Mouse (Mus musculus) MEL (cell line): Measurements from ENCODE around the gene Bbof1. TPM values are rescaled to one million over a fixed set of nuclear protein-coding genes. Genes with fewer than 3 reads are reported as not detected.

Experiments used
- DNase-seq: peaks from one replicate; pipeline ENCODE4 v3.0.0; 2011; ENCODE audit warnings: low read depth, low spot score
- H3K27ac ChIP-seq: 2 replicates; pipeline ENCODE4 v1.5.1; 2012; ENCODE audit warnings: low read depth, mild to moderate bottlenecking, control low read depth, low read length, moderate library complexity; ENCODE audit not compliant: control insufficient read depth
- H3K27me3 ChIP-seq, 2 experiments: fragments of 150-350 bp in 1 of 2; sonication (generic) in 1 of 2; 2 replicates each; pipeline ENCODE4 v1.6.1; 2012; ENCODE audit warnings: low read length in 2 of 2, mild to moderate bottlenecking in 2 of 2, improper control_type of control experiment in 1 of 2, moderate library complexity in 1 of 2; ENCODE audit not compliant: insufficient read depth in 2 of 2, control insufficient read depth in 1 of 2
- H3K36me3 ChIP-seq, 2 experiments: 2 replicates each; pipeline ENCODE4 v1.6.1; 2012 to 2014; ENCODE audit warnings: low read length in 2 of 2, improper control_type of control experiment in 1 of 2, inconsistent platforms in 1 of 2, mild to moderate bottlenecking in 1 of 2; ENCODE audit not compliant: insufficient read depth in 2 of 2, control insufficient read depth in 1 of 2
- H3K4me1 ChIP-seq, 2 experiments: fragments of 150-350 bp in 1 of 2; sonication (generic) in 1 of 2; 2 replicates each; pipeline ENCODE4 v1.6.1; 2012; ENCODE audit warnings: low read length in 2 of 2, improper control_type of control experiment in 1 of 2, mild to moderate bottlenecking in 1 of 2; ENCODE audit not compliant: insufficient read depth in 2 of 2, control insufficient read depth in 1 of 2
- H3K4me3 ChIP-seq, 2 experiments: fragments of 150-350 bp in 1 of 2; sonication (generic) in 1 of 2; 2 replicates each; pipeline ENCODE4 v1.5.1; 2012; ENCODE audit warnings: low read depth in 2 of 2, low read length in 2 of 2, mild to moderate bottlenecking in 2 of 2, moderate library complexity in 2 of 2, control low read depth in 1 of 2, improper control_type of control experiment in 1 of 2; ENCODE audit not compliant: control insufficient read depth in 1 of 2, insufficient read depth in 1 of 2
- H3K79me2 ChIP-seq: 2 replicates; pipeline ENCODE4 v1.6.1; 2012; ENCODE audit warnings: mild to moderate bottlenecking, low read length, moderate library complexity; ENCODE audit not compliant: control insufficient read depth, poor library complexity, insufficient read depth
- H3K9ac ChIP-seq: 2 replicates; pipeline ENCODE4 v1.6.1; 2012; ENCODE audit warnings: low read depth, mild to moderate bottlenecking, control low read depth, low read length, moderate library complexity; ENCODE audit not compliant: control insufficient read depth, poor library complexity, severe bottlenecking
- H3K9me3 ChIP-seq: fragments of 150-350 bp; sonication (generic); replicated peaks from 2 replicates; pipeline ENCODE4 v1.6.1; 2012; ENCODE audit warnings: mild to moderate bottlenecking, low read length, improper control_type of control experiment, moderate library complexity; ENCODE audit not compliant: insufficient read depth
- BHLHE40 ChIP-seq: IDR thresholded peaks from 2 replicates; pipeline ENCODE4 v1.6.1; 2012; ENCODE audit warnings: low read depth, mild to moderate bottlenecking, inconsistent platforms, low read length, improper control_type of control experiment, borderline replicate concordance
- CTCF ChIP-seq, 3 experiments: IDR thresholded peaks in 2 of 3; conservative IDR thresholded peaks in 1 of 3; 2 replicates each; pipeline ENCODE4 v1.5.1; 2011 to 2012; ENCODE audit warnings: low read length in 3 of 3, low read depth in 2 of 3, mild to moderate bottlenecking in 2 of 3, improper control_type of control experiment in 1 of 3, inconsistent platforms in 1 of 3, mixed read lengths in 1 of 3, moderate library complexity in 1 of 3; ENCODE audit not compliant: control insufficient read depth in 1 of 3, insufficient read depth in 1 of 3, poor library complexity in 1 of 3, severe bottlenecking in 1 of 3
- ELF1 ChIP-seq: IDR thresholded peaks from 2 replicates; pipeline ENCODE4 v1.6.1; 2014; ENCODE audit warnings: low read depth, mild to moderate bottlenecking, inconsistent platforms, low read length, improper control_type of control experiment, moderate library complexity
- EP300 ChIP-seq, 2 experiments: IDR thresholded peaks; 2 replicates each; pipeline ENCODE4 v1.6.1; 2011; ENCODE audit warnings: improper control_type of control experiment in 2 of 2, low read length in 2 of 2, low read depth in 1 of 2, mild to moderate bottlenecking in 1 of 2
- ETS1 ChIP-seq: IDR thresholded peaks from 2 replicates; pipeline ENCODE4 v1.6.1; 2012; ENCODE audit warnings: low read depth, mild to moderate bottlenecking, inconsistent platforms, low read length, improper control_type of control experiment, moderate library complexity
- GABPA ChIP-seq: IDR thresholded peaks from 2 replicates; pipeline ENCODE4 v1.6.1; 2012; ENCODE audit warnings: low read depth, mild to moderate bottlenecking, inconsistent platforms, low read length, improper control_type of control experiment, moderate library complexity
- GATA1 ChIP-seq: IDR thresholded peaks from 2 replicates; pipeline ENCODE4 v1.6.1; 2011; ENCODE audit warnings: low read depth, low read length, improper control_type of control experiment
- HCFC1 ChIP-seq: IDR thresholded peaks from 2 replicates; pipeline ENCODE4 v1.6.1; 2012; ENCODE audit warnings: low read depth, mild to moderate bottlenecking, inconsistent platforms, low read length, improper control_type of control experiment, moderate library complexity
- JUND ChIP-seq: IDR thresholded peaks from 2 replicates; pipeline ENCODE4 v1.6.1; 2011; ENCODE audit warnings: low read depth, mild to moderate bottlenecking, improper control_type of control experiment, low read length
- KAT2A ChIP-seq: conservative IDR thresholded peaks from 2 replicates; pipeline ENCODE4 v1.6.1; 2012; ENCODE audit warnings: low read depth, low read length, improper control_type of control experiment, inconsistent platforms
- MAFK ChIP-seq: IDR thresholded peaks from 2 replicates; pipeline ENCODE4 v1.6.1; 2011; ENCODE audit warnings: low read depth, mild to moderate bottlenecking, low read length, improper control_type of control experiment, borderline replicate concordance
- MAX ChIP-seq: IDR thresholded peaks from 2 replicates; pipeline ENCODE4 v1.6.1; 2011; ENCODE audit warnings: low read length, improper control_type of control experiment
- MAZ ChIP-seq: IDR thresholded peaks from 2 replicates; pipeline ENCODE4 v1.6.1; 2012; ENCODE audit warnings: low read depth, mild to moderate bottlenecking, inconsistent platforms, low read length, improper control_type of control experiment
- MEF2A ChIP-seq: IDR thresholded peaks from 2 replicates; pipeline ENCODE4 v1.6.1; 2014; ENCODE audit warnings: low read depth, mild to moderate bottlenecking, inconsistent platforms, low read length, improper control_type of control experiment; ENCODE audit not compliant: poor library complexity, insufficient replicate concordance, severe bottlenecking; ENCODE audit errors: extremely low read depth
- MXI1 ChIP-seq: IDR thresholded peaks from 2 replicates; pipeline ENCODE4 v1.6.1; 2011; ENCODE audit warnings: mild to moderate bottlenecking, low read depth, low read length, improper control_type of control experiment
- MYB ChIP-seq: IDR thresholded peaks from 2 replicates; pipeline ENCODE4 v1.6.1; 2011; ENCODE audit warnings: mild to moderate bottlenecking, low read depth, low read length, improper control_type of control experiment
- MYC ChIP-seq: IDR thresholded peaks from 2 replicates; pipeline ENCODE4 v1.6.1; 2011; ENCODE audit warnings: low read depth, mild to moderate bottlenecking, low read length, improper control_type of control experiment, moderate library complexity
- NELFE ChIP-seq: IDR thresholded peaks from 2 replicates; pipeline ENCODE4 v1.6.1; 2011; ENCODE audit warnings: low read depth, low read length, improper control_type of control experiment
- NRF1 ChIP-seq: IDR thresholded peaks from 2 replicates; pipeline ENCODE4 v1.6.1; 2014; ENCODE audit warnings: low read depth, mild to moderate bottlenecking, inconsistent platforms, low read length, improper control_type of control experiment, moderate library complexity; ENCODE audit not compliant: poor library complexity, insufficient read depth, severe bottlenecking
- POLR2A ChIP-seq, 2 experiments: IDR thresholded peaks; 2 replicates each; pipeline ENCODE4 v1.6.1; 2011 to 2012; ENCODE audit warnings: low read length in 2 of 2, mild to moderate bottlenecking in 2 of 2, control low read depth in 1 of 2, improper control_type of control experiment in 1 of 2, low read depth in 1 of 2, moderate library complexity in 1 of 2; ENCODE audit not compliant: control insufficient read depth in 1 of 2, insufficient read depth in 1 of 2, poor library complexity in 1 of 2
- POLR2AphosphoS2 ChIP-seq: IDR thresholded peaks from 2 replicates; pipeline ENCODE4 v1.6.1; 2011; ENCODE audit warnings: low read length, improper control_type of control experiment
- POLR2AphosphoS5 ChIP-seq: IDR thresholded peaks from 2 replicates; pipeline ENCODE4 v1.6.1; 2012; ENCODE audit warnings: low read depth, borderline replicate concordance, mild to moderate bottlenecking, inconsistent platforms, low read length, moderate library complexity, mixed read lengths
- RCOR1 ChIP-seq: IDR thresholded peaks from 2 replicates; pipeline ENCODE4 v1.6.1; 2012; ENCODE audit warnings: low read depth, mild to moderate bottlenecking, inconsistent platforms, low read length, improper control_type of control experiment
- SIN3A ChIP-seq: IDR thresholded peaks from 2 replicates; pipeline ENCODE4 v1.6.1; 2012; ENCODE audit warnings: low read length, improper control_type of control experiment, inconsistent platforms
- SMC3 ChIP-seq: IDR thresholded peaks from 2 replicates; pipeline ENCODE4 v1.6.1; 2011; ENCODE audit warnings: low read depth, low read length, improper control_type of control experiment
- TAL1 ChIP-seq: IDR thresholded peaks from 2 replicates; pipeline ENCODE4 v1.6.1; 2012; ENCODE audit warnings: mild to moderate bottlenecking, inconsistent platforms, low read length, moderate library complexity, mixed read lengths
- TBP ChIP-seq: IDR thresholded peaks from 2 replicates; pipeline ENCODE4 v1.8.0; 2011; ENCODE audit warnings: low read depth, low read length, improper control_type of control experiment
- TCF12 ChIP-seq: IDR thresholded peaks from 2 replicates; pipeline ENCODE4 v1.6.1; 2014; ENCODE audit warnings: low read depth, mild to moderate bottlenecking, inconsistent platforms, low read length, improper control_type of control experiment, moderate library complexity
- USF1 ChIP-seq: IDR thresholded peaks from 2 replicates; pipeline ENCODE4 v1.6.1; 2014; ENCODE audit warnings: low read depth, mild to moderate bottlenecking, inconsistent platforms, low read length, improper control_type of control experiment, moderate library complexity
- USF2 ChIP-seq, 2 experiments: IDR thresholded peaks; 2 replicates each; pipeline ENCODE4 v1.6.1; 2011 to 2012; ENCODE audit warnings: improper control_type of control experiment in 2 of 2, low read length in 2 of 2, borderline replicate concordance in 1 of 2, inconsistent platforms in 1 of 2, low read depth in 1 of 2, mild to moderate bottlenecking in 1 of 2; ENCODE audit not compliant: insufficient read depth in 1 of 2
- ZC3H11A ChIP-seq: IDR thresholded peaks from 2 replicates; pipeline ENCODE4 v1.6.1; 2012; ENCODE audit warnings: low read depth, mild to moderate bottlenecking, inconsistent platforms, low read length, improper control_type of control experiment
- ZKSCAN1 ChIP-seq: IDR thresholded peaks from 2 replicates; pipeline ENCODE4 v1.6.1; 2012; ENCODE audit warnings: low read depth, mild to moderate bottlenecking, inconsistent platforms, low read length, improper control_type of control experiment, moderate library complexity
- ZMIZ1 ChIP-seq: IDR thresholded peaks from 2 replicates; pipeline ENCODE4 v1.6.1; 2012; ENCODE audit warnings: low read depth, mild to moderate bottlenecking, inconsistent platforms, low read length, improper control_type of control experiment, moderate library complexity
- ZNF384 ChIP-seq: IDR thresholded peaks from 2 replicates; pipeline ENCODE4 v1.6.1; 2012; ENCODE audit warnings: low read depth, mild to moderate bottlenecking, inconsistent platforms, low read length, improper control_type of control experiment
- polyA plus RNA-seq, 2 experiments: library from polyadenylated mRNA; stranded (reverse) in 1 of 2; unstranded in 1 of 2; fragments of >175 nt in 1 of 2; fragments of >200 nt in 1 of 2; gene quantifications; 2 replicates each; pipeline versions ENCODE4 v1.2.1 to v1.2.4; 2012; ENCODE audit warnings: low replicate concordance in 2 of 2, low read depth in 1 of 2; ENCODE audit not compliant: insufficient read length in 2 of 2, insufficient read depth in 1 of 2, missing spikeins in 1 of 2
- total RNA-seq: library from RNA; depleted of rRNA; stranded (reverse); fragments of 300-350 nt; gene quantifications from 2 replicates; pipeline ENCODE4 v1.2.3, GENCODE M21; 2012; rRNA removed

The Bbof1 gene
- 0.69 and 0.81 TPM in 2 replicates for total RNA-seq
- polyA plus RNA-seq = 1 to 10 TPM in 1 of 2 experiments, not detected in 1; 1.3 TPM

GRCm38 (mm10) chr12:84408819-84409507 is at the start of gene Bbof1, which contains the start of gene Entpd5:
Gene Bbof1, plus strand, starts transcription at chr12:84409071.
Gene Entpd5, minus strand, starts transcription at chr12:84409029.
- Histone ChIP-seq H3K9ac (peak within 1 kb of the TSS; percentile 76), H3K4me3 (peak within 1 kb of the TSS; percentile 67 to 94), H3K27ac (peak within 1 kb of the TSS; percentile 68), H3K4me1 (peaks cover 4 to 8% of the 10 kb centered on the region in 2 experiments; a peak in 3 of 4 replicates), H3K9me3 (no peaks in the 10 kb centered on the region), H3K79me2 (no peaks in the 10 kb centered on the region; the same call in 1 of the 2 replicates), H3K36me3 (peaks cover 0 to 8% of the 10 kb centered on the region in 2 experiments; a peak in 2 of 4 replicates), H3K27me3 (no peaks in the 10 kb centered on the region)
- DNase-seq = peak; percentile 89
- TF ChIP-seq MEF2A = no peak
- TF ChIP-seq POLR2A (IDR thresholded peaks at IDR 0.05; ENCODE audit: control insufficient read depth in 1 of 2, insufficient read depth in 1 of 2, low read depth in 1 of 2, low read length in 2 of 2, poor library complexity in 1 of 2) = peak; percentile 73 to 77; a peak in 3 of 4 replicates
- no peak for TF ChIP-seq CTCF (IDR thresholded peaks at IDR 0.05 in 2 of 3, conservative IDR thresholded peaks at IDR 0.05 in 1 of 3; ENCODE audit: control insufficient read depth in 1 of 3, insufficient read depth in 1 of 3, low read depth in 2 of 3, low read length in 3 of 3, poor library complexity in 1 of 3, severe bottlenecking in 1 of 3)
- no peak for TF ChIP-seq EP300 (IDR thresholded peaks at IDR 0.05; ENCODE audit: low read depth in 1 of 2, low read length in 2 of 2)
- 0 out of 2 replicates have a peak, but pooled peaks have one; percentile 38 for TF ChIP-seq MYC
- peak; percentile 26; the same call in 1 of the 2 replicates for TF ChIP-seq HCFC1
- TF ChIP-seq BHLHE40 = no peak
- no peak for TF ChIP-seq TAL1
- no peak for TF ChIP-seq JUND
- TF ChIP-seq POLR2AphosphoS2 = no peak
- TF ChIP-seq GABPA = no peak
- TF ChIP-seq ETS1 = no peak
- TF ChIP-seq MXI1 = peak; percentile 95
- TF ChIP-seq SMC3 = no peak
- 0 out of 2 replicates have a peak, but pooled peaks have one; percentile 16 for TF ChIP-seq TCF12
- TF ChIP-seq MAX = peak; percentile 60; the same call in 1 of the 2 replicates
- peak; percentile 67; the same call in 1 of the 2 replicates for TF ChIP-seq MAZ
- peak; percentile 76 for TF ChIP-seq NRF1
- TF ChIP-seq ZNF384 = no peak
- no peak for TF ChIP-seq USF2 (IDR thresholded peaks at IDR 0.05; ENCODE audit: borderline replicate concordance in 1 of 2, insufficient read depth in 1 of 2, low read depth in 1 of 2, low read length in 2 of 2)
- TF ChIP-seq RCOR1 = no peak
- no peak for TF ChIP-seq ZC3H11A
- TF ChIP-seq MYB = peak; percentile 28; the same call in 1 of the 2 replicates
- no peak for TF ChIP-seq ELF1
- no peak for TF ChIP-seq GATA1
- TF ChIP-seq ZKSCAN1 = no peak
- TF ChIP-seq ZMIZ1 = peak; percentile 67; the same call in 1 of the 2 replicates
- peak; percentile 95 for TF ChIP-seq SIN3A
- TF ChIP-seq POLR2AphosphoS5 = no peak
- TF ChIP-seq TBP = no peak
- no peak for TF ChIP-seq MAFK
- peak; percentile 80 for TF ChIP-seq NELFE
- no peak for TF ChIP-seq KAT2A
- TF ChIP-seq USF1 = peak; percentile 27; the same call in 1 of the 2 replicates
